Mouse (Mus musculus) midbrain, embryonic 16.5 days (tissue): ENCODE results near the gene Kcnk2. TPM values are rescaled to one million over a fixed set of nuclear protein-coding genes. Genes with fewer than 3 reads are reported as not detected.
A peak's percentile ranks its signal among the peaks of the same experiment; 100 is the strongest.

Experiments
- ATAC-seq: fragments of 200-750 bp; cut with Nextera tagmentation; 2 replicates; pipeline ENCODE4 v1.8.0; 2017; ENCODE audit warnings: moderate TSS enrichment
- H3K27ac ChIP-seq: fragments of 300-500 bp; sonication (generic); 2 replicates; pipeline ENCODE4 v1.5.1; 2014; ENCODE audit warnings: mild to moderate bottlenecking, low read length, mixed read lengths
- H3K27me3 ChIP-seq: fragments of 300-500 bp; sonication (generic); 2 replicates; pipeline ENCODE4 v1.6.1; 2014; ENCODE audit warnings: low read depth, low read length, mixed read lengths; ENCODE audit not compliant: control insufficient read depth, insufficient read depth
- H3K36me3 ChIP-seq: fragments of 300-500 bp; sonication (generic); 2 replicates; pipeline ENCODE4 v1.6.1; 2014; ENCODE audit warnings: mild to moderate bottlenecking, low read length, moderate library complexity, mixed read lengths; ENCODE audit not compliant: control insufficient read depth, insufficient read depth
- H3K4me1 ChIP-seq: fragments of 300-500 bp; sonication (generic); 2 replicates; pipeline ENCODE4 v1.6.1; 2014; ENCODE audit warnings: mild to moderate bottlenecking, low read length, mixed read lengths; ENCODE audit not compliant: control insufficient read depth, insufficient read depth
- H3K4me2 ChIP-seq: fragments of 300-500 bp; sonication (generic); 2 replicates; pipeline ENCODE4 v1.6.1; 2014; ENCODE audit warnings: mild to moderate bottlenecking, low read length, mixed read lengths
- H3K4me3 ChIP-seq: fragments of 300-500 bp; sonication (generic); 2 replicates; pipeline ENCODE4 v1.5.1; 2014; ENCODE audit warnings: low read depth, mild to moderate bottlenecking, low read length, moderate library complexity, mixed read lengths
- H3K9ac ChIP-seq: fragments of 300-500 bp; sonication (generic); 2 replicates; pipeline ENCODE4 v1.6.1; 2014; ENCODE audit warnings: low read depth, low read length, mixed read lengths
- H3K9me3 ChIP-seq: fragments of 300-500 bp; sonication (generic); replicated peaks from 2 replicates; pipeline ENCODE4 v1.6.1; 2014; ENCODE audit warnings: mild to moderate bottlenecking, low read length, mixed read lengths; ENCODE audit not compliant: control insufficient read depth, poor library complexity, severe bottlenecking
- WGBS: fragments of 180-500 bp; shearing (Covaris S2); extraction: QIAGEN DNeasy Blood & Tissue Kit; methylation state at CpG from one replicate; pipeline ENCODE4 v1.1.7; 2014; 5-methylcytosine and 5-hydroxymethylcytosine counted together
- polyA plus RNA-seq: library from polyadenylated mRNA; unstranded; fragments of >200 nt; fragmentation: Nextera tagmentation; extraction: Ambion mirVana; gene quantifications from 2 replicates; pipeline ENCODE4 v1.2.1, GENCODE M21; 2015

Gene Kcnk2
- polyA plus RNA-seq, 1 experiment from 2014 or later = 24.0 TPM

DNA sequence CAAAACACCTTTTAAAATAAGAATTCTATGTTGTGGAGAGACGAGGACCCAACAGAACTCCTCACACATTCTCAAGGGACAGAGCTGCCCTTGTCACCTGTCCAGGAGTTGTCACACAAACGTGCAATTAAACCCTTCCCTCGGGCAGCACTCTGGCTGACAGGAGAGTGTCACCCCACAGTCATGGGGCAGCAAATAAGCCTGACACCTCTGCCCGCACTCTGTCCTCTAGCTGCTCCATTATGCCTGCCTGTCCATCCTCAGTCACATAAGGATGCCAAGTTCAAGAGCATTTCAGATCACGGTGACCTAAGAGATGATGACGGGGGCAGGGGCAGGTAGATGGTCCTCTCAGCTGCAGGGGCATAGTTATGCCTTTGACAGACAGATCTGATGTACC, 87.6 kb downstream of the Kcnk2 start:
- H3K4me2 ChIP-seq = no peak overlapping the region
- no peak overlapping the region for H3K27ac ChIP-seq
- peaks cover under 1% of the 10 kb centered on the region; the same call in 1 of the 2 replicates for H3K4me1 ChIP-seq
- H3K9ac ChIP-seq = no peak overlapping the region
- WGBS = 73% methylated on average over 6 of the region's 6 CpGs
- no peaks in the 10 kb centered on the region for H3K27me3 ChIP-seq
- H3K36me3 ChIP-seq = no peaks in the 10 kb centered on the region
- ATAC-seq = peak; percentile 54; the same call in 1 of the 2 replicates
- H3K4me3 ChIP-seq = no peak overlapping the region
- no peaks in the 10 kb centered on the region for H3K9me3 ChIP-seq

DNA sequence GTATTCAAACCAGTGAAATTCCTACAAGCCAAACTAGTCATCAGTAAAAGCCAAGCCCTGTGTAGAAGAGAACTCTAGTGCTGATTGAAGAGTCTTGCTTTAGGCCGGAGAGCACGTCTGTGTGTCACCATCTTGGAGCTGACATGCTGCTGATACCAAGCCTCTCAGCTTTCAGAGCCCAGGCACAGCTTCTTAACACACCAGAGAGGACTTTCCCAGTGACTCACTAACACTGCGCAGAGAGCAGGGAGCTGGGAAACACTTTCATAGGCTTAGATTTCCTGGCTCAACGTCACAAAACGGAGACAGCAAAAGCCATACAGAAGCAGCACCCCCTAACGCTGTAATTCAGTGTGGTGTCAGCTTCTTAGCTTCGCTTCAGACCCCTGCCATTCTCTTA, 88.3 kb downstream of the Kcnk2 start:
- no peak for ATAC-seq
- H3K4me2 ChIP-seq = no peak overlapping the region
- H3K27ac ChIP-seq = no peak overlapping the region
- H3K4me1 ChIP-seq = peaks cover 3% of the 10 kb centered on the region; the same call in 1 of the 2 replicates
- no peak overlapping the region for H3K4me3 ChIP-seq
- H3K9ac ChIP-seq = no peak overlapping the region
- no peaks in the 10 kb centered on the region for H3K9me3 ChIP-seq
- no peaks in the 10 kb centered on the region for H3K36me3 ChIP-seq
- 63% methylated on average over 7 of the region's 7 CpGs for WGBS
- H3K27me3 ChIP-seq = no peaks in the 10 kb centered on the region

DNA sequence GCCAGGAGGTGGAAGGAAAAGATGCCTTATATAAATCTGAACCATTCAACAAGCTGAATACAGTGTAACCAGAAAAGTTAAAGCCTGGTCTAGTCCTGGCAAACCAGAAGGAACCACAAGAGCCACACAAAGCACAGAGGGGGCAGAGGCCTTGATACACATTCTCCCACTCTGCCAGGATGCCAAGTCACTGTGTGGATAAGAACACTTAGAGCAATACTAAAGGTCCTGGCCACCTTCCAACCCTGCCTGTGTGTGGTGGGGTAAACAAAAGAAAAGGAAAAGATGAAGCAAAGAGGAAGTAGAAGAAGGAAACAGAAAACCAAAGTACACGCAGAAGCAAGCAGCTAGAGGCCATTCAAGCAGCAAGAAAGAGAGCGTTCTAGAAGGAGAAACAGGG, 91.9 kb downstream of the Kcnk2 start:
- Histone ChIP-seq H3K4me3 (no peak overlapping the region), H3K9ac (no peak overlapping the region)
- WGBS = 69% methylated on average over 2 of the region's 2 CpGs

DNA sequence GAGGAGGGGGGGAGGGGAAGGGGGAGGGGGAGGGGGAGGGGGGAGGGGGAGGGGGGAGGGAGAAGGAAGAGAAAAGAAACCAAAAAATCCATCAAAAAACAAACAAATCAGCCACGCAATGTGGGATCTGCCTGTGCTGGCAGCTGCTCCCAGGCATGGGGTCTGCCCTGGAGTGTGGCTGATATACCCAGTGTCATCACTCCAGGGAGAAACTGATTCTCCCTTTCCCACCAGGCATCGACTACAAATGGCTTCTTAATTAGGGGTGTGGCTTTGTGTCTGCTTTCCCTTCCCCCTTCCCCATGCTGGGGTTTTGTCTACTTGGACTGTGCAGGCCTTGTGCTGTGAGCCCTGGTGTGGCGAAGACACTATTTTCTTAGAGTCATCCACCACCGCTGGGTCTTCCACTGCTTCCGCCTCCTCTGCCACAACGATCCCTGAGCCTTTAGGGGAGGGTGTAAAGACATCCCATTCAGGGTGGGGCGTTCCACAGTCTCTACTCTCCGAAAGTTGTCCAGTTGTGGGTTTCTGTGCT, 97.0 kb downstream of the Kcnk2 start:
- peaks cover 3% of the 10 kb centered on the region; the same call in 1 of the 2 replicates for H3K4me1 ChIP-seq
- no peaks in the 10 kb centered on the region for H3K36me3 ChIP-seq
- H3K27me3 ChIP-seq = no peaks in the 10 kb centered on the region
- no peak overlapping the region for H3K9ac ChIP-seq
- no peak overlapping the region for H3K4me2 ChIP-seq
- H3K27ac ChIP-seq = no peak overlapping the region
- H3K9me3 ChIP-seq = no peaks in the 10 kb centered on the region
- no peak overlapping the region for H3K4me3 ChIP-seq
- 75% methylated on average over 8 of the region's 8 CpGs for WGBS
- no peak for ATAC-seq

More for the DNA sequence above, 91.9 kb downstream of the Kcnk2 start:
- no peaks in the 10 kb centered on the region for H3K9me3 ChIP-seq
- H3K36me3 ChIP-seq = no peaks in the 10 kb centered on the region
- no peak for ATAC-seq
- H3K4me1 ChIP-seq = peaks cover 3% of the 10 kb centered on the region; the same call in 1 of the 2 replicates
- 0 out of 2 replicates have a peak overlapping the region, but pooled peaks have one; percentile 19 for H3K27ac ChIP-seq
- no peak overlapping the region for H3K4me2 ChIP-seq
- no peaks in the 10 kb centered on the region for H3K27me3 ChIP-seq

DNA sequence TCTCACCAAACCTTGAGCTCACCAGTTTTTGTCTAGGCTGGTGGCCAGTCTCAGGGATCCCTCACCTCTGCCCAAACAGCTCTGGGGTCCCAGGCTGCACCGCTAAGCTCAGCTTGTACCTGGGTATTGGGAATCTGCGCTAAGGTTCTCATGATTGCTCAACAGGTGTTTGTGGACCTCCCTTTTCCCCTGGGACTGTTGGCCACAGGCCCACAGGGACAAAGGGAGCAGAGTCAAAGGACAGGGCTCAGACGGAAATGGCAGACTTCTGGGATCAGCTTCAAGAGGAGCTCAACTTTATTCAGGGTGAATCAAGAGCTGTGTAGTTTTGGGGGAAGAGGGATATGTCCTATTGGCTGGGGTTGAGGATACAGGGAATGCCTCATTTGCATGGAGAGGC, 99.1 kb downstream of the Kcnk2 start:
- ATAC-seq = no peak
- no peak overlapping the region for H3K4me3 ChIP-seq
- H3K36me3 ChIP-seq = no peaks in the 10 kb centered on the region
- WGBS = 89% methylated on average over 3 of the region's 3 CpGs
- H3K9ac ChIP-seq = no peak overlapping the region
- H3K4me2 ChIP-seq = no peak overlapping the region
- no peaks in the 10 kb centered on the region for H3K27me3 ChIP-seq
- H3K9me3 ChIP-seq = no peaks in the 10 kb centered on the region
- no peak overlapping the region for H3K27ac ChIP-seq
- H3K4me1 ChIP-seq = no peaks in the 10 kb centered on the region

DNA sequence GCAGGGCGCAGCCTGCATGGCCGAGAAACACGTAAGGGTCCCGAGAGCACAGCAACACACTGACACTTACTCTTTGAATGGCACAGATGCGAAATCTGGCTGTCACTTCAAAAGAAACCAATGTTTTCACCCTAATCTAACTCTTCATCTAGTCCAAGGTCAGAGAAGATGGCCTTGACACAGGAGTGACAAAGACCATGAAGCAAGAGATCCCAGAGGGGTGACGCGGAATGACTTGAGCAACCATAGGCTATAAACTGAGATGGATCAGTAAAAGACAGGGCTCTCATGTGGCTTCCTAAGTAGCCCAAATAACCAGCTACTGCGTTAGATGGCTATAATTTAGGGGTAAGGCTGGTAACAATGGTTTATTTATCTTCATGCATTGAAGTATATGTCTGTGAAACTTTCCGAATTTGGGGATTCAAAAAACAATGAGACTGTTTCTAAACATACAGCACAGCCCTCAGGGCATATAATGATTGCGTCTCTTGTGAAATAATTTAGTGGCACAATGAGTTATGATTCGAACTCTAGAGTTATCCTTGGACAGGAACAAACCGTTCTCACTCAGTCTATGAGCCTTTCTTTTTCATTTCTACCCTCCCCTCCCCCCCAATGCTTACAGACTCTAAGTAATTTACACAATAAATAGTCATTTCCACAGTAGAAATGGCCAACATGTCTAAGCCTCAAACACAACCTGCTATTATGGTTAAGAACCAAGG, 108.2 kb downstream of the Kcnk2 start:
- no peak overlapping the region for H3K27ac ChIP-seq
- H3K36me3 ChIP-seq = no peaks in the 10 kb centered on the region
- H3K4me2 ChIP-seq = no peak overlapping the region
- H3K4me3 ChIP-seq = no peak overlapping the region
- no peaks in the 10 kb centered on the region for H3K4me1 ChIP-seq
- ATAC-seq = no peak
- no peaks in the 10 kb centered on the region for H3K27me3 ChIP-seq
- 89% methylated on average over 12 of the region's 12 CpGs for WGBS
- no peaks in the 10 kb centered on the region for H3K9me3 ChIP-seq
- H3K9ac ChIP-seq = no peak overlapping the region

DNA sequence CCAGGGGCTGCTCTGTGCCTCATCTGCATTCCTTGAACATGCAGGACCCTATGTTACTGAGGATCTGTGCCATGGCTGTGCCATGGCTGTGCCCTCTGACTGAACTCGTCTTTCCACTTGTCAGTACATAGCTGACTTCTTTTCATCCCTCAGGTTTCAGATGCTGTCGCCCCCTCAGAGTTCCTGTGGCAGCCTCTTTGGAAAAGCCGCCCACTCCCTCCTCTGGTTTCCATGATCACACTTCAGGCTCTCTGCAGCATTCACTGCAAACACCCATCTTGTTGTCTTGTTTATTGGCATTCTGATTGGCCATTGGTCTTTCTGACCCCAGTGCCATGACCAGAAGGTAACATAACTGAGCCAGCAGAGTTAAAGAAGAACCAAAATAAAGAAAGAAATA, 111.2 kb downstream of the Kcnk2 start:
- WGBS = 56% methylated on average over 3 of the region's 3 CpGs
- H3K36me3 ChIP-seq = no peaks in the 10 kb centered on the region
- H3K9me3 ChIP-seq = no peaks in the 10 kb centered on the region
- H3K4me3 ChIP-seq = no peak overlapping the region
- H3K27me3 ChIP-seq = no peaks in the 10 kb centered on the region
- no peak overlapping the region for H3K4me2 ChIP-seq
- no peaks in the 10 kb centered on the region for H3K4me1 ChIP-seq
- no peak overlapping the region for H3K9ac ChIP-seq
- no peak overlapping the region for H3K27ac ChIP-seq
- no peak for ATAC-seq

DNA sequence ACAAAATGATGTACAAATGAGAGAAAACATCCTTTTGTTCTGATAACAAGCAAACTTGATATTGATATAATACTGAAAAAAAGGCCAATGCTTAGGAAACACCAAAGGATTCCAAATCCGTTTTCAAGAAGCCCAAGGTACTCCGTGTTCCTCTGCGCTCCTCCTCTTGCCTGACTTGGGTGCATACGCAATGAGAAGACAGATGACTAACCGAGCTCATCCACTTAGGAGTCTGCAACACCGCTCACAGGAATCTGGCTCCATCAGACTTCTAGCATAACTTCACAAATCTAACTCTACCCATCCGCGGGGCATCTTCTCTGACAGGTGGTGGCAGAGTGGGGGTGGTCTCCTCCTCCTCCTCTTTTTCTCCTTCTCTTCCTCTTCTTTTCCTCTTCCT, 113.1 kb downstream of the Kcnk2 start:
- no peak overlapping the region for H3K27ac ChIP-seq
- H3K9ac ChIP-seq = no peak overlapping the region
- no peaks in the 10 kb centered on the region for H3K27me3 ChIP-seq
- no peak for ATAC-seq
- no peak overlapping the region for H3K4me3 ChIP-seq
- H3K4me2 ChIP-seq = no peak overlapping the region
- H3K36me3 ChIP-seq = no peaks in the 10 kb centered on the region
- WGBS = 92% methylated on average over 8 of the region's 8 CpGs
- H3K9me3 ChIP-seq = no peaks in the 10 kb centered on the region; the same call in 1 of the 2 replicates
- H3K4me1 ChIP-seq = no peaks in the 10 kb centered on the region

DNA sequence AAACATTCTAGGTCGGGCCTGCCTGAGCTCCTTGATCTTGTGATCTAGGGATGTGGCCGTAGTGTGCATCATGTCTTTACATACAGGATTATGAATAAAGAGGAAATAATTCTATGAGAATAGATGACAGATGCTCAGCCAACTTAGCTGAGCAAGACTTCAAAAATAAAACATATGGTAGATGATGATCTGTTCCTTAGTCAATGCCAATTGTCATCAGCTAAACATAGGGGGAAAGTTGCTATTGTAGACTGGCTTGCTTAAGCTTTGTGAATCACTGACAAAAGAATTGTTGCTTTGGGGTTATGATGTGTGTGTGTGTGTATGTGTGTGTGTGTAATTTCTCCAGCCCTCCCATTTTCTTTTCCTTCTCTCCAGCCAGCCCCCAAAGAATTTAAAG, 129.8 kb downstream of the Kcnk2 start:
- Histone ChIP-seq H3K27ac (no peak overlapping the region), H3K4me1 (no peaks in the 10 kb centered on the region), H3K4me2 (no peak overlapping the region), H3K27me3 (no peaks in the 10 kb centered on the region), H3K36me3 (no peaks in the 10 kb centered on the region), H3K9ac (no peak overlapping the region), H3K9me3 (no peaks in the 10 kb centered on the region; the same call in 1 of the 2 replicates), H3K4me3 (no peak overlapping the region)
- no peak for ATAC-seq
- WGBS = 95% methylated on average over 2 of the region's 2 CpGs
